Mouse (Mus musculus) gastrocnemius, postnatal 10 days (tissue): ENCODE data around the gene Rapgef3. TPM values are rescaled to one million over a fixed set of nuclear protein-coding genes. Genes with fewer than 3 reads are reported as not detected.

ENCODE experiments used
- DNase-seq: peaks from one replicate; pipeline ENCODE4 v3.0.0; 2021; ENCODE audit warnings: mixed read lengths
- total RNA-seq, 2 experiments: library from RNA; stranded (reverse); gene quantifications; 2 replicates each; pipeline ENCODE4 v1.2.3; 2021

Rapgef3 gene
- total RNA-seq, 2 experiments from 2014 or later, result 7.4 to 8.5 TPM

GRCm38 (mm10) chr15:97746278-97746677 lies 21.5 kb downstream of the Rapgef3 start:
- DNase-seq, result no peak

GRCm38 (mm10) chr15:97745331-97745730 lies 22.4 kb downstream of the Rapgef3 start:
- DNase-seq, result peak; percentile 51

- peak; percentile 42 for DNase-seq
These were observed 22.8 kb downstream of the Rapgef3 start for GRCm38 (mm10) chr15:97744930-97745329.

GRCm38 (mm10) chr15:97743961-97744525 lies 23.7 kb downstream of the Rapgef3 start:
- DNase-seq, result no peak

GRCm38 (mm10) chr15:97743210-97743609 lies 24.6 kb downstream of the Rapgef3 start:
- DNase-seq, result no peak

GRCm38 (mm10) chr15:97742600-97742999 lies 25.2 kb downstream of the Rapgef3 start:
- DNase-seq, result no peak

DNA sequence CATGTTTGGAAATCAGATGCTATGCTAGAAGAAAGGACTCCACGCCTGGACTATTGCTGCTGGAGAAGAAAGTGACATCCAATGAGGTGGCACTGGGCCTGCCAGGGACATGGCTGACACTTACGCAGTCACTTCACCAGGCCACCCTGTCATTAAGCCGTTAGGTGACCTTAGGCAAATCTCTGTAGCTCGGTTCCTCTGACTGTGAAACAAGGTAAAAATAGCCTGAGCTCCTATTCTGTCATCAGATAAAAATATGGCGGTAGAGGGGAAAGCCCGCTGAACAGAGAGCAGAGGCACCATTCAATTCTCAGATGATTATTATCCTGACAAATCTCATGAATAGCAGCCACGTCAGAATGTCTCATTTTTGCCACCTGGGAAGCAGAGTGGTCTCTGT lies 25.7 kb downstream of the Rapgef3 start:
- DNase-seq, result no peak

DNA sequence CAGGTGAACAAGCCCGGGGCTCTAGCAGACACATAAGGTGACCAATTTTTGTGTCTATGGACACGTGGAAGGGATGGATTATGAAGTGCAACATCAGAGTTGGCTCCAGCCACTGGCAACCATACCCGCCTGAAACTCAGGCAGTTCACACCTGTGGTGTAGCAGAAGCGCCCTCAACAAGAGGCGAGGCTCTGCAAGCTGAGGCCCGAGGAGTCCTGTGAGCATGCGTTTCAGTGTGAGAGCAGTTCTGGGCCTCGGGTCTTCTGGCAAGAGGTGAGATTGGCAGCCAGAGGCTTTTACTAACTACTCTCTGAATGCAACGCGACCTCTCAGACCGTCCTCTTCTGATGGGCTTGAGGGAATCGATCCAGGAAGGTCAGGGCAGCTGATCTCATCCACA lies 26.1 kb downstream of the Rapgef3 start:
- DNase-seq, result no peak

DNA sequence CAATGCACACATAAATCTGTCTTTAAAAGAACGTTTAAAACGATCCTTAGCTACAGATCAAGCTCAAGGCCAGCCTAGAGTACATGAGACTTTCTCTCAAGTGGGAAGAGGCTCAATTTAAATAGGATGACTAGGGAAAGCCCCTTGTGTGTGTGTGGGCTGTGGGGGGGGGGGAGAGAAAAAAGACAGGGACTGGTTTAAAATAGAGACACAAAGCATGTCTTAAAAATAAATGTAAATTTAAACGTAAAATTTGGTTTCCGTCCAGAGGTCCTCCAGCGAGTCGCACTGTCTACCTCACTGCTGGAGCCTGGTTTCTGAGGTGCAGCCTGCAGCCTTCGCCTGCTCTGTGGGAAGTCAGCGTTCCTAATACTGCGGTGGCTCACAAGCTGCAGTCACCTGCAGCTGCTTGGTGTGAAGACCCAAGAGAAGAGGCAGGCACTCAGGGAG lies 27.5 kb downstream of the Rapgef3 start:
- no peak for DNase-seq

DNA sequence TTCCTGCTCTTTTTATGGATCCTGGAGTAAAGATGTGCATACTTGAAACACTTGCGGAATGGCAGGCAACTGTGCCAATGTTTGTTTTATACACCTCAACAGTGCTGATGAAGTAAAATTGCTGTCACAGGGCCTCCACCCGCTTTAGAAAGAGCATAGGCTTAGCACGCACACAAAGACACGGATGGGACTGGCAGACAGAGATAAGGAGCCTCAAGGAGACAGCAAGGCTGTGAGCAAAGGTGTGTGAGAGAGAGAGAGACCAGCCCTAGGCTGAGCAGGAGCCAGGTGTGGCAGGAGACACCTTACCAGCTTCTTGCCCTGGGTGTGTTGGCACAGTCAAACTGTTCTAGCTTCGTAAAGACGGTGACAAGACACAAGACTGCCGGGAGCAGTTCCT lies 28.8 kb downstream of the Rapgef3 start:
- DNase-seq, result no peak

DNA sequence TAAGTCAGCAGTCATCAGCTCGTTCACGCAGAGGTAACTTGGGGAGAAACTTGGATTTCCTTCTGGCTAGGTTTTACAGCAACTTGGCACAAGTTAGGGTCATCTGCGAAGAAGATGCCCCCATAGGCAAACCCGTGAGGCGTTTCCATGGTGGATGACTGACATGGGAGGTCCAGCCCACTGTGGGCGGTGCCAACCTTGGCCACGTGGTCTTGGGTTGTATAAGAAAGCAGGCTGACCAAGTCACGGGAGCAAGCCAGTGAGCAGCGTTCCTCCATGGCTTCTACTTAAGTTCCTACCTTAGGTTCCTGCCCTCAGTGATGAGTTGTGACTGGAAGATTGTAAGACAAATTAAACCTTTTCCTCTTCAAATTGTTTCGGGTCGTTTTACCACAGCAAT lies 35.8 kb downstream of the Rapgef3 start:
- DNase-seq, result no peak

DNA sequence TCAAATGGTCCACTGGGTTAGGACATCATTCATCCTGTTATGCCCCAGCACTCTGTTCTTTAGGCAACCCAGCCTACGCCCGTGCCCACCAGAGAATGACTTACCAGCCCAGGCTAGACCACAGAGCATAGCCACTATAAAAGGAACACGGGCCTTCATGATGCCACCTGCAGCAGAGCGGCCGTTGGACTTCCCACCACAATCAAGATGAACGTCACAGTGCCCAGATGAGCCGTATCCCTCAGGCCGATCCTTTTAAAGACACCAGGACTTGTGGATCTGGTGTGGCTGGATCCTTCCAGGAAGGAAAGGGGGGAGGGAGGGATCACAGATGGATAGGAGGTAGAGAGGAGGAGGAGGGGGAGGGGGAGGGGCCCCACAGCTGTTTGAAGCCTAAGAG lies 36.7 kb downstream of the Rapgef3 start, which contains the start of gene Endou:
Gene Endou (minus strand): TSS at position 229 of the 400 bp plus-strand sequence.
- no peak for DNase-seq

GRCm38 (mm10) chr15:97730365-97730764 lies 37.4 kb downstream of the Rapgef3 start:
- DNase-seq, result no peak

- no peak for DNase-seq
These were observed 39.0 kb downstream of the Rapgef3 start for GRCm38 (mm10) chr15:97728804-97729203.

DNA sequence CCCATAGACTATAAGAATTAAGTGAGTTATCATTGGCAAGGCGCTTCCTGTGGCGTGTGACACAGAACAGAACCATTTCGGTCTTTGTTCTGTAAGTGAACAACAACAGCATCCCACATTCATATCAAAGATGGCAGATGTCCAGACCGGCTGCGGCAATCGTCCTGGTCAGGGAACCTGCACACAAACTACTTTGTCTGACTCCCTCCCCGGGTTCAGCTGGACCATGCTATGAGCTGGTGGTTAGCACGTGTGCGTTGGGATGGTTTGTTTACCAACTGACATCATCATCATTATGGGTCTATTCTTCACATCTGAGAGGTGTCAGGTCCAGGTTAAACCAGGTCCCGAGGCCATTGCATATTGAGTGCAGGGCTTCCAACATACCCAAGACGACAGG lies 39.4 kb downstream of the Rapgef3 start:
- no peak for DNase-seq

DNA sequence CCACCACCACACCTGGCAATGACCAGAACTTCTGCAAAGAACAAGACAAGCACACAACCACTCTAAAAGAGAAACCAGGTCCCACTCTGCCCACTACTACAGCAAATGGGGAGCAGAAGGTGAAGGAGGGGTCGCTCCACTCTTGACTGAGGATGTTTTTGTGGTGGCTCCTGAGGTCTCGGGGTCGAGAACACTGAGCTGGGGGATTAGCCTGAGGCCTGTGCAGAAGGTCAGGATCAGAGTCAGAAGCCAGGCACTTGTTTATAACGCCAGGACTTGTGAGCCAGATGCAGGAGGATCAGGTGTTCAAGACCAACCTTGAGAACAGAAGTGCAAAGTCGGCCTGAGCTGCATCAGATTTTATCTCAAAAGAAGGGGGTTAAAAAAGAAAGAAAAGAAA lies 40.3 kb downstream of the Rapgef3 start:
- DNase-seq, result no peak

- no peak for DNase-seq
These were observed 40.7 kb downstream of the Rapgef3 start for GRCm38 (mm10) chr15:97727048-97727447.

GRCm38 (mm10) chr15:97726310-97726709 lies 41.5 kb downstream of the Rapgef3 start:
- DNase-seq, result no peak

DNA sequence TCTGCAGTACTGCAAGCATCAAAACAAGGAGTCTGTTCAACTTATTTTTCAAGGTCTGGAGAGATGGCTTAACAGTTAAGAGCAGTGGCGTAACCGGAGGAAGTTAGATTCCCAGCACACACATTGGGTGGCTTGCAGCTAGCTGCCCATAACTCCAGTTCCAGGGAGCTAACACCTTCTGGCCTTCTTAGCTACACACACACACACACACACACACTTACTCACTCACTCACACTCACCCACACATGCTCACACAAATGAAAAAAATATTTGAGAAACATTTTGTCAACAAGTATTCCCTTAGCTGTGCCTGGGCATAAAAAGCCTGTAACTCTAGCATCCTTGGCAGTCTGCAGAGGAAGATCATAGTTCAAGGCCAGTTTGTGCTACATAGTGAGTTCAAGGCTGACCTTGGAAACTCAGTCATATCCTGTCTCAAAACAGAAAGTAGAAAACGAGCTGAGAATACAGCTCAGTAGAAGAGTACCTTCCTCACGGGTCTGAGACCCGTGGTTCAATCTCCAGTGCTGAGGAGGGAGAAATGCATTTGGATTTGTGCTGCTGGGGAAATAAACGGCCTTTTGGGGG lies 42.5 kb downstream of the Rapgef3 start:
- no peak for DNase-seq

GRCm38 (mm10) chr15:97724346-97725197 lies 43.2 kb downstream of the Rapgef3 start:
- no peak for DNase-seq

DNA sequence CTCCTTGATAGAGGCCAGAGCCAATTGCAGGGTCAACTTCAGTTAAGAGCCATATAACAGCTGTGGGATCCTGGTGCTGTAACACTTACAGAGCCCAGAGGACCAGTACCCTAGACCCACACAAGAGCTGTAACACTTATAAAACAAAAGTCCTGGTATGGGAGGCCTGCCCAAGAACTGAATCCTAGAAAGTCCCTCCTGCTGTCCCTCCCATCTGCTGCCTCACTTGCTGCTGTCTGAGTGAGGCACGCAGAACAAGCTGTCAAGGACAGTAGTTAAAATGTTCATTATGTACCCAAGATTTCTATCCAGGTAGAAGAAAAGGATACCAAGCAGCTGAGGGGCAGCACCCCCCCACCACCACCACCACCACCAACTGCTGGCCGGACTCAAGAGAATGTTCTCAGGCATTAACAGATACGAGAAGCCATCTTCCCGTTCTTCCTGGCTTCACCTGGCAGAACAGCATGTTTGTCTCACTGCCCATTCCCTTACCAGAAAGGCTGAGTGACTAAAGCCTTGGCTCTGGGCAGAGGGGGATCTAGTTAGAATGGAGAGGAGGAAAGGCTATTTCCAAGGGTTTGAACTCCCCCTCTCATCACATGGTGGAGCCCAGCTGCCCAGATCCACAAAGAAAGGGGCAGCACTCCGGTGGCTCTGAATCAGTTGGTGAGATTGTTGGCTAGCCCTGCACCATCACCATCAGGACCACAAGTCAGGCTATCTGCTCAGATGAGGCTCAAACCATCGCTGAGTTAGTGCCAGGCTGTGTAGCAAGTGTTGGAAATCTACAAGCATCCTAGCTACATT lies 44.0 kb downstream of the Rapgef3 start:
- DNase-seq, result no peak

DNA sequence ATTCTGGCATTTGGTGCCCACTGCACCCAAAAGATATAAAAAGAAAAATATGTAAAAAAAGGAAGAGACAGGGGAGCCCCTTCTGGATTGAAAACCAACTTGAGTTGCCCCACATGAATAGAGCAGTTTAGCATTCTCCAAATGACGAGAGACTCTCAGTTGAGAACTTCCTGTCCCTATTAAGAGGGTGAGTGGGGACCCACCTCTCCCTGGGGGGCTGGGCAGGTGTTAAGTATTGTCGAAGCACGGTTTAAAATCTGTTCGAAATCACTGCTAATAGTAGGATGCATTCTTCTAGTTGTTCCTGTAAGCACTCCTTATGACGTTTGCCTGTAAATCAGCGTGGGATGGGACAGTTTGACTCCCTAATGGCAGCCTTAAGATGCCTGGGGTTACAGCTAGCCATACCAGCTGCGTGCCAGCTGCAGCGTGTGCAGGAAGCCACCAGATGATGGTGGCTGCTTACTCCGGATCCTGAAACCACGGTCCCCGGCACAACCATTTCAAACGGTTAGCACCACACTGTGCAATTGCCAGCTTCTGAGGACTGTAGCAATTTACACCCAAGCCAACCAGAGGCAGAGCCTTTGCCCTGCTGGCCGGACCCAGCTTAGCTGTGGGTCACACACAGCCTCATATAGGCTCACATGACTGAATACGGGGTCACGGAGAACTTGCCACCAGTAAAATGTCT lies 46.6 kb downstream of the Rapgef3 start:
- no peak for DNase-seq
